Mouse (Mus musculus): ENCODE results near the gene Icosl. TPM values are rescaled to one million over a fixed set of nuclear protein-coding genes. Genes with fewer than 3 reads are reported as not detected.

The Icosl gene
- polyA plus RNA-seq, 1 experiment from 2014 or later: 3.9 TPM

DNA sequence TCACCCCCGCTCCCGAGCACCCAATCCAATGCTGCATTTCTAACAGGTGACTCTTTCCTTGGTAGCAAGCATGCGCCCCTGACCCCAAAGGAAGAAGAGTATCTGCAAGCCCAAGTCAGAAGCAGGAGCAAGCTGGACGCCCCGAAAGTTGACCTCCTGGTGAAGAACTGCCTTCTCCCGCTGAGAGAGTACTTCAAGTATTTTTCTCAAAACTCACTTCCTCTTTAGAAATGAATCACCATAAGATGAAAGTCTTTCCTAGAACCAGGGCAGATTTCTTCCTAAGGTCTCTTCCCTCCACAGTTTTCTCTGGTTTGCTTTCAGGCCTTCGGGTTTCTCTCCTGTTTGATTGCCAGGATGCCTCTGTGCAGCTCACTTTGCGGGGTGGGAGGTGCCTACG lies 6.0 kb upstream of the Icosl start:
- no peaks in the 10 kb centered on the region for H3K36me3 ChIP-seq (ENCODE audit: control insufficient read depth, insufficient read depth, low read length)
- WGBS: 84% methylated on average over 9 of the region's 9 CpGs
- H3K4me1 ChIP-seq (replicated peaks; ENCODE audit: control insufficient read depth, insufficient read depth, low read length): no peaks in the 10 kb centered on the region
- H3K27ac ChIP-seq (ENCODE audit: low read depth): no peak overlapping the region
- H3K9ac ChIP-seq (ENCODE audit: low read length): no peak overlapping the region
- no peaks in the 10 kb centered on the region for H3K9me3 ChIP-seq (ENCODE audit: control insufficient read depth, low read length)
- H3K4me3 ChIP-seq (ENCODE audit: low read depth, low read length): no peak overlapping the region
- no peaks in the 10 kb centered on the region for H3K27me3 ChIP-seq (replicated peaks; ENCODE audit: control insufficient read depth, insufficient read depth, low read length)
- ATAC-seq (replicated peaks; ENCODE audit: low FRiP score, low TSS enrichment, low read depth) (no peak), DNase-seq (ENCODE audit: low spot score) (no peak)
- no peak overlapping the region for H3K4me2 ChIP-seq (ENCODE audit: low read length)

GRCm38 (mm10) chr10:78067226-78067625 lies 1.9 kb upstream of the Icosl start:
- no peak for DNase-seq (ENCODE audit: low spot score)
- Histone ChIP-seq H3K36me3 (ENCODE audit: control insufficient read depth, insufficient read depth, low read length) (no peaks in the 10 kb centered on the region), H3K4me3 (ENCODE audit: low read depth, low read length) (no peak overlapping the region), H3K27me3 (replicated peaks; ENCODE audit: control insufficient read depth, insufficient read depth, low read length) (no peaks in the 10 kb centered on the region; the same call in 1 of the 2 replicates), H3K4me2 (ENCODE audit: low read length) (no peak overlapping the region), H3K9ac (ENCODE audit: low read length) (no peak overlapping the region), H3K9me3 (ENCODE audit: control insufficient read depth, low read length) (no peaks in the 10 kb centered on the region), H3K27ac (ENCODE audit: low read depth) (no peak overlapping the region), H3K4me1 (replicated peaks; ENCODE audit: control insufficient read depth, insufficient read depth, low read length) (peaks cover 4% of the 10 kb centered on the region; the same call in 1 of the 2 replicates)
- no peak for ATAC-seq (replicated peaks; ENCODE audit: low FRiP score, low TSS enrichment, low read depth)
- 41% methylated on average over 4 of the region's 4 CpGs for WGBS

- H3K4me3 ChIP-seq (ENCODE audit: low read depth, low read length): peak overlapping the region; percentile 67
- H3K4me1 ChIP-seq (replicated peaks; ENCODE audit: control insufficient read depth, insufficient read depth, low read length): peaks cover 4% of the 10 kb centered on the region; the same call in 1 of the 2 replicates
- no peak overlapping the region for H3K27ac ChIP-seq (ENCODE audit: low read depth)
- no peaks in the 10 kb centered on the region for H3K36me3 ChIP-seq (ENCODE audit: control insufficient read depth, insufficient read depth, low read length)
- 0 out of 2 replicates have a peak overlapping the region, but pooled peaks have one; percentile 42 for H3K9ac ChIP-seq (ENCODE audit: low read length)
- ATAC-seq (replicated peaks; ENCODE audit: low FRiP score, low TSS enrichment, low read depth) (no peak), DNase-seq (ENCODE audit: low spot score) (no peak)
- no peaks in the 10 kb centered on the region; the same call in 1 of the 2 replicates for H3K27me3 ChIP-seq (replicated peaks; ENCODE audit: control insufficient read depth, insufficient read depth, low read length)
- no peaks in the 10 kb centered on the region for H3K9me3 ChIP-seq (ENCODE audit: control insufficient read depth, low read length)
- WGBS: 14% methylated on average over 11 of the region's 11 CpGs
- peak overlapping the region; percentile 97 for H3K4me2 ChIP-seq (ENCODE audit: low read length)
Measured at GRCm38 (mm10) chr10:78068541-78068940, 561 bp upstream of the Icosl start.

DNA sequence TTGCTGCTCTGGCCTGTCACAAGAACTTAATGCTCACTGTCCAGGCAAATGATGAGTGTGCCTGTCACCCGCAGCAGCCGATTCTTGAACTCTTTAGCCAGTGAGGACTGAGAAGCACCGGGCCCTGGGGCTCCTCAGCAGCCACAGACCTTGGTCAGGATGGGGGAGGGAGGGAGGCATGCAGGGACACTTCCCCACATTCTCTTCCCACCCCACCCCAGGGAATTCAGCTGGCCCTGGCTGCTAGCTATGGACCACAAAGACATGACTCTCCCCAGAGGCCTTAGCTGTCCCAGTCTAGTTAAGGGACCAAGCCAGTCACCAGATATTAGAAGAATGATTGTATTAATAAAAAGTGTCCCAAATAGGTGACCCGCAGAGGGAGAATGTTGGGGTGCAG lies 5.0 kb downstream of the Icosl start:
- H3K9me3 ChIP-seq (ENCODE audit: control insufficient read depth, low read length): no peaks in the 10 kb centered on the region
- no peaks in the 10 kb centered on the region for H3K36me3 ChIP-seq (ENCODE audit: control insufficient read depth, insufficient read depth, low read length)
- no peak for ATAC-seq (replicated peaks; ENCODE audit: low FRiP score, low TSS enrichment, low read depth)
- DNase-seq (ENCODE audit: low spot score): no peak
- H3K4me1 ChIP-seq (replicated peaks; ENCODE audit: control insufficient read depth, insufficient read depth, low read length): no peaks in the 10 kb centered on the region
- no peak overlapping the region for H3K4me3 ChIP-seq (ENCODE audit: low read depth, low read length)
- no peaks in the 10 kb centered on the region for H3K27me3 ChIP-seq (replicated peaks; ENCODE audit: control insufficient read depth, insufficient read depth, low read length)
- 78% methylated on average over 4 of the region's 4 CpGs for WGBS
- H3K9ac ChIP-seq (ENCODE audit: low read length): no peak overlapping the region
- H3K4me2 ChIP-seq (ENCODE audit: low read length): no peak overlapping the region
- H3K27ac ChIP-seq (ENCODE audit: low read depth): no peak overlapping the region

DNA sequence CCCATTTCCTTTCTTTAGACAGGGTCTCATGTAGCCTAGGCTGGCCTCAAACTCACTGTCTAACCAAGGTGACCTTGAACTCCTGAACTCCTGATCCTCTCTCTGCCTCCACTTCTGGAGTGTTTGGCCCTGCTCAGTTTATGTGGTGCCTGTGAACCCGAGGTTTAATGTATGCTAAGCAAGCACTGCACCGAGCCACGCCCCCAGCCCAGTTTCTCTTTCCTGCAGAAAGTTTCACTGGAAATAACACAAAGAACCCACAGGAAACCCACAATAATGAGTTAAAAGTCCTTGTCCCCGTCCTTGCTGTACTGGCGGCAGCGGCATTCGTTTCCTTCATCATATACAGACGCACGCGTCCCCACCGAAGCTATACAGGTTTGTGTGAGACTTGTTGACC lies 5.9 kb downstream of the Icosl start:
- H3K4me1 ChIP-seq (replicated peaks; ENCODE audit: control insufficient read depth, insufficient read depth, low read length): no peaks in the 10 kb centered on the region
- no peak overlapping the region for H3K4me3 ChIP-seq (ENCODE audit: low read depth, low read length)
- H3K36me3 ChIP-seq (ENCODE audit: control insufficient read depth, insufficient read depth, low read length): no peaks in the 10 kb centered on the region
- no peaks in the 10 kb centered on the region for H3K27me3 ChIP-seq (replicated peaks; ENCODE audit: control insufficient read depth, insufficient read depth, low read length)
- H3K27ac ChIP-seq (ENCODE audit: low read depth): no peak overlapping the region
- no peak for DNase-seq (ENCODE audit: low spot score)
- H3K4me2 ChIP-seq (ENCODE audit: low read length): no peak overlapping the region
- H3K9ac ChIP-seq (ENCODE audit: low read length): no peak overlapping the region
- H3K9me3 ChIP-seq (ENCODE audit: control insufficient read depth, low read length): no peaks in the 10 kb centered on the region
- ATAC-seq (replicated peaks; ENCODE audit: low FRiP score, low TSS enrichment, low read depth): no peak
- 81% methylated on average over 11 of the region's 11 CpGs for WGBS

DNA sequence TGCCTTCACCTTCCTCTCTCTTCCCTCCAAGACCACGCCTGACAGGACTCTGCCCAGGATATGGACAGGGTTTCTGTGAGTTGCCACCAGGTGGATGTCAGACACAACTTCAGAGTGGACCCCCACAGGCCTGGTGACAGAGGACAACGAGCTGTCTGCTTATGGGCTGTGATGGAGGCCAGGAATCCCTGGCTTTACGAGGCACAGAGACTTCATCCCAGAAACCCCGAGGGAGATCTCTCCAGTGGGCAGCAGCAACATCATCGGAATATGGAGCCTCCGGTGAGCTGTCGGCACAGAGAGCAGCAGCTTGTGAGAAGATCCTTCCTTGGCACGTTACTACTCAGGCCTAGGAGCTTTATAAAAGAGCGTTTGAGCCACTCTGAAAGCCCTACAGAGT lies 8.8 kb downstream of the Icosl start:
- Histone ChIP-seq H3K9ac (ENCODE audit: low read length) (no peak overlapping the region), H3K4me3 (ENCODE audit: low read depth, low read length) (no peak overlapping the region), H3K9me3 (ENCODE audit: control insufficient read depth, low read length) (no peaks in the 10 kb centered on the region), H3K27ac (ENCODE audit: low read depth) (no peak overlapping the region), H3K36me3 (ENCODE audit: control insufficient read depth, insufficient read depth, low read length) (no peaks in the 10 kb centered on the region), H3K4me2 (ENCODE audit: low read length) (no peak overlapping the region), H3K27me3 (replicated peaks; ENCODE audit: control insufficient read depth, insufficient read depth, low read length) (no peaks in the 10 kb centered on the region), H3K4me1 (replicated peaks; ENCODE audit: control insufficient read depth, insufficient read depth, low read length) (no peaks in the 10 kb centered on the region)
- 77% methylated on average over 9 of the region's 9 CpGs for WGBS
- DNase-seq (ENCODE audit: low spot score) (no peak), ATAC-seq (replicated peaks; ENCODE audit: low FRiP score, low TSS enrichment, low read depth) (no peak)

DNA sequence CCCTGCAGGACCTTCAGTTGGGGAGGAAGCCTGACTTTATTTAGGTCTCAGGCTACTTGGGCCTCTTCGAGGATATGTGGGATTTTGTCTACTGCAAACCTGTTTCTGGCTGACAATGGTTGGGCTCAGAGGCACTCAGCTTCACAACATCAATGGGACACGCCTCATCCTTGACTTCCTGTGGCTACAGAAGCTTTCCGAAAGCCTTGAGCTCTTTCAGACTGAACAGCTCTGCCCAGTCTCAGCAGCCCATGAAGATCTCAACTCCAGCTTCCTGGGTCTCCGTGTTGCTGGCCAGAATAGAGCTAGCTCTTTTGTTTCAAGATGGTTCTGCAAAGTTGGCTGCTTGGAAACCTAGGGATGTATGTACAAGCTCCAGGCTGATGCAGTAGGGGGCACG lies 9.2 kb downstream of the Icosl start:
- no peak for DNase-seq (ENCODE audit: low spot score)
- no peak overlapping the region for H3K9ac ChIP-seq (ENCODE audit: low read length)
- WGBS: 74% methylated on average over 5 of the region's 5 CpGs
- no peaks in the 10 kb centered on the region for H3K36me3 ChIP-seq (ENCODE audit: control insufficient read depth, insufficient read depth, low read length)
- no peaks in the 10 kb centered on the region for H3K27me3 ChIP-seq (replicated peaks; ENCODE audit: control insufficient read depth, insufficient read depth, low read length)
- no peaks in the 10 kb centered on the region for H3K9me3 ChIP-seq (ENCODE audit: control insufficient read depth, low read length)
- no peak for ATAC-seq (replicated peaks; ENCODE audit: low FRiP score, low TSS enrichment, low read depth)
- H3K4me3 ChIP-seq (ENCODE audit: low read depth, low read length): no peak overlapping the region
- H3K4me2 ChIP-seq (ENCODE audit: low read length): no peak overlapping the region
- H3K4me1 ChIP-seq (replicated peaks; ENCODE audit: control insufficient read depth, insufficient read depth, low read length): no peaks in the 10 kb centered on the region
- no peak overlapping the region for H3K27ac ChIP-seq (ENCODE audit: low read depth)

GRCm38 (mm10) chr10:78079955-78080591 lies 11.0 kb downstream of the Icosl start:
- no peaks in the 10 kb centered on the region for H3K9me3 ChIP-seq (ENCODE audit: control insufficient read depth, low read length)
- no peak overlapping the region for H3K4me2 ChIP-seq (ENCODE audit: low read length)
- ATAC-seq (replicated peaks; ENCODE audit: low FRiP score, low TSS enrichment, low read depth): no peak
- no peak for DNase-seq (ENCODE audit: low spot score)
- H3K4me3 ChIP-seq (ENCODE audit: low read depth, low read length): no peak overlapping the region
- H3K36me3 ChIP-seq (ENCODE audit: control insufficient read depth, insufficient read depth, low read length): no peaks in the 10 kb centered on the region
- no peaks in the 10 kb centered on the region for H3K27me3 ChIP-seq (replicated peaks; ENCODE audit: control insufficient read depth, insufficient read depth, low read length)
- H3K9ac ChIP-seq (ENCODE audit: low read length): no peak overlapping the region
- no peaks in the 10 kb centered on the region for H3K4me1 ChIP-seq (replicated peaks; ENCODE audit: control insufficient read depth, insufficient read depth, low read length)
- WGBS: 91% methylated on average over 4 of the region's 4 CpGs
- no peak overlapping the region for H3K27ac ChIP-seq (ENCODE audit: low read depth)

GRCm38 (mm10) chr10:78084073-78084472 lies 15.0 kb downstream of the Icosl start:
- Histone ChIP-seq H3K27me3 (replicated peaks; ENCODE audit: control insufficient read depth, insufficient read depth, low read length) (no peaks in the 10 kb centered on the region), H3K27ac (ENCODE audit: low read depth) (no peak overlapping the region), H3K4me2 (ENCODE audit: low read length) (no peak overlapping the region), H3K4me3 (ENCODE audit: low read depth, low read length) (no peak overlapping the region), H3K36me3 (ENCODE audit: control insufficient read depth, insufficient read depth, low read length) (no peaks in the 10 kb centered on the region), H3K9ac (ENCODE audit: low read length) (no peak overlapping the region), H3K4me1 (replicated peaks; ENCODE audit: control insufficient read depth, insufficient read depth, low read length) (no peaks in the 10 kb centered on the region), H3K9me3 (ENCODE audit: control insufficient read depth, low read length) (no peaks in the 10 kb centered on the region)
- no peak for ATAC-seq (replicated peaks; ENCODE audit: low FRiP score, low TSS enrichment, low read depth)
- no peak for DNase-seq (ENCODE audit: low spot score)
- 62% methylated on average over 1 of the region's 1 CpGs for WGBS
